Mouse (Mus musculus): Measurements from ENCODE around the gene Naif1.

DNA sequence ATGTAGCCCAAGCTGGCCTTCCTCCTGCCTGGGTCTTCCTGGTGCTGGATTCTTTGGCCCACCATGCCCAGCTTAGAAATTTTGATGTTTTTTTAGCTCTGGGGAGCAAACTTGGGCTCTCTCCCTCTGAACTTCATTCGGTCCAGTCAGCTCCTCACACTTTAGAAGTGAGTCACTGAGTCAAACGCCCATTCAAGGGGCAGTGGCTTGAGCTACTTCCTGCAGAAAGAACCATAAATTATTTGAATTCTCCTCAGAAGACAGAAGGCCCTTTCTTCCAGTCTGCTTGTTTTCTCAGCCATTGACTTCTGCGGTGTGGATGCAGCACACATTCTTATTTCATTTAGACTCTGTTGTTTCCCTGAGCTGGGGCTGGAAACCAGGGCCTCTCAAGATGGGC lies 53.3 kb downstream of the Naif1 start:
- TF ChIP-seq POLR2A (IDR thresholded peaks at IDR 0.05; ENCODE audit: low read depth, low read length) (no peak), CTCF (conservative IDR thresholded peaks at IDR 0.05; ENCODE audit: insufficient read depth, insufficient read length, low read depth, low read length) (no peak)
